Mouse (Mus musculus): ENCODE measurements around the gene Dnajb12. TPM values are rescaled to one million over a fixed set of nuclear protein-coding genes. Genes with fewer than 3 reads are reported as not detected.
"Not testable (repeated sequence)": the region's sequence is repeated elsewhere in the genome, so short reads cannot be mapped to it uniquely, and the experiment has no call there.

Dnajb12 gene
- polyA plus RNA-seq, 1 experiment, result 20.5 TPM

DNA sequence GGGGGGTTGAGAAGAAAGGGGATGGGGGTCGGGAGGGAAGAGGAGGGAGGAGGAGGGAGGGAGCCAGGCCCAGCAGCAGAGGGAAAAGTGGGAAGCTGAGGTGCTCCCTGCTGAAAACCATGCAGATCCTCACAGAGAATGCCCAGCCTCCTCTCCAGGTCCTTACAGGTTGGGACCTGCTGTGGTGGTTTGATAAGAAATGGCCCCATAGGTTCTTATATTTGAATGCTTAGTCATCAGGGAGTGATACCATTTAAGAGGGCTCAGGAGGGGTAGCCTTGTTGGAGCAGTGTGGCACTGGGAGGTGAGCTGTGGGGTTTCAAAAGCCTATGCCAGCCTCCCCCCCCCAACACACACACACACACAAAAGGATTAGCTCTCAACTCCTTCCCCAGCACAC, 4.0 kb upstream of the Dnajb12 start:
- Histone ChIP-seq H3K4me3 (replicated peaks; ENCODE audit: control insufficient read depth, low read depth, low read length) (peak overlapping the region; percentile 58), H3K4me1 (ENCODE audit: control insufficient read depth, insufficient read depth, low read length) (no peaks in the 10 kb centered on the region; the same call in 1 of the 2 replicates), H3K27ac (ENCODE audit: control insufficient read depth, insufficient read depth, low read depth, low read length, poor library complexity) (peak overlapping the region; percentile 91)
- 38% methylated on average over 1 of the region's 1 CpGs for WGBS
- TF ChIP-seq POLR2A (IDR thresholded peaks at IDR 0.05; ENCODE audit: borderline replicate concordance, control insufficient read depth, low read depth, low read length) (no peak), CTCF (IDR thresholded peaks at IDR 0.05; ENCODE audit: control insufficient read depth, insufficient read depth, low read length) (no peak)

DNA sequence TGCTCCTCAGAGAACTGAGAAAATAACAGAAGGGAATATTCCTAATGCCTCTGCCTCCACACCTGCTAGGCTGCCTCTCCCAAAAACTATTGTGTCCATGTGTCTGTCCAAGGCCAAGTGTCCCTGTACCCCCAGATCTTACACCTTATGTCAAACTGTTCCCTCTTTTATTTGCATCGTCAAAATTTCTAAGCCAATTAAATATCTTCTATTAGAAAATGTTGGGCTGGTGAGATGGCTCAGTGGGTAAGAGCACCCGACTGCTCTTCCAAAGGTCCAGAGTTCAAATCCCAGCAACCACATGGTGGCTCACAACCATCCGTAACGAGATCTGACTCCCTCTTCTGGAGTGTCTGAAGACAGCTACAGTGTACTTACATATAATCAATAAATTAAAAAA, 2.7 kb upstream of the Dnajb12 start:
- H3K4me1 ChIP-seq (ENCODE audit: control insufficient read depth, insufficient read depth, low read length); H3K27ac ChIP-seq (ENCODE audit: control insufficient read depth, insufficient read depth, low read depth, low read length, poor library complexity); H3K4me3 ChIP-seq (replicated peaks; ENCODE audit: control insufficient read depth, low read depth, low read length): not testable (repeated sequence)
- WGBS, result 90% methylated on average over 4 of the region's 4 CpGs

DNA sequence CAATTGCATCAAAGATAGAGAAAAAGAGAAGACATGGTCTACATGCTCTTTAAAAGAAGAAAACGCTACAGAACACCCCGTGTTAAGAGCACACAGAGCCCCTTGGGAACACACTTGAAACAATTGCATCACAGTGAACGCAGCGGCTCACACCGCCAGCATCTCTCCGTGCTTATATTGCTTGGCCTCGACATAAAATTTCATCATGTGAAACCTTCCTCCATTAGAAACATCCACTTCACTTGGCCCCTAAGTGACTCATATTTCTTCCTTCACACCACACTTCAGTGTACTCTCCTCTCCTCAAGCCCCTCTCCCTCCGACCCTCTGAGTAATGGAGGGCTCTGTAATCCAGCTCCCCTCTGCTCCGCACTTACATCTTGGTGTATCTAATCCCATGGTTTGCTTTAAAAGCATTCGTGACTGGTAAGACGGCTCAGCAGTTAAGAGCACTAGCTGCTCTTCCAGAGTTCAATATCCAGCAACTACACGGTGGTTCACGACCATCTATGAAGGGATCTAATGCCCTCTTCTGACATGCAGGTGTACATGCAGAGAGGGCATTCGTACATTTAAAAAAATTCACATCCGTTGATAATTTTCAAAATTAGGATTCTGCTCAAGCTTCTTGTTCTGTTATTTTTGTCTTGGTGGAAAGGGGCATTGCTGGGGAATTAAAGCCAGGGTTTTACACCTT, 1.8 kb upstream of the Dnajb12 start:
- Histone ChIP-seq H3K4me1 (ENCODE audit: control insufficient read depth, insufficient read depth, low read length) (peaks cover 1% of the 10 kb centered on the region), H3K4me3 (replicated peaks; ENCODE audit: control insufficient read depth, low read depth, low read length) (no peak overlapping the region), H3K27ac (ENCODE audit: control insufficient read depth, insufficient read depth, low read depth, low read length, poor library complexity) (no peak overlapping the region)
- no peak for TF ChIP-seq POLR2A (IDR thresholded peaks at IDR 0.05; ENCODE audit: borderline replicate concordance, control insufficient read depth, low read depth, low read length)
- no peak for TF ChIP-seq CTCF (IDR thresholded peaks at IDR 0.05; ENCODE audit: control insufficient read depth, insufficient read depth, low read length)
- WGBS, result 64% methylated on average over 15 of the region's 15 CpGs

GRCm38 (mm10) chr10:59878823-59879222, 533 bp upstream of the Dnajb12 start:
- WGBS, result 11% methylated on average over 5 of the region's 5 CpGs
- TF ChIP-seq CTCF (IDR thresholded peaks at IDR 0.05; ENCODE audit: control insufficient read depth, insufficient read depth, low read length) (no peak), POLR2A (IDR thresholded peaks at IDR 0.05; ENCODE audit: borderline replicate concordance, control insufficient read depth, low read depth, low read length) (no peak)
- Histone ChIP-seq H3K4me3 (replicated peaks; ENCODE audit: control insufficient read depth, low read depth, low read length) (peak overlapping the region; percentile 87), H3K4me1 (ENCODE audit: control insufficient read depth, insufficient read depth, low read length) (peaks cover 1% of the 10 kb centered on the region), H3K27ac (ENCODE audit: control insufficient read depth, insufficient read depth, low read depth, low read length, poor library complexity) (peak overlapping the region; percentile 99; the same call in 1 of the 2 replicates)

DNA sequence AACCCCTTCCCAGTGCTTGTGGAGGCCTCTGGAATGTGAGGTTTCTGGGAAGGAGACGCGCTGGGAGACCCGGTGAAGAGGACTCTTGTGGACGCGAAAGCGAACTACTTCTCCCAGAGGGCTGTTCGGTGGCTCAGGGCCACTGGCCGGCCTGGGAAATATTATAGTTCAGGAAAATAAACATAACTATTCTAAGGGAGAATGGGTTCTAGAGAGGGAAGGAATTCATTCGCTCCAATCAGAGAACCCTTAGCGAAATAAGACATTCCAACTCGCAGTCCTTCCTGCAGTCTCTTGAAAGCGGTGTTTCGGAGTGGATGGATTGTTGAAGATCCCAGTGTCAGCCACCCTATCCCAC, 652 bp downstream of the Dnajb12 start:
- H3K4me3 ChIP-seq (replicated peaks; ENCODE audit: control insufficient read depth, low read depth, low read length), result peak overlapping the region; percentile 87
- 1% methylated on average over 13 of the region's 13 CpGs for WGBS
- no peak for TF ChIP-seq CTCF (IDR thresholded peaks at IDR 0.05; ENCODE audit: control insufficient read depth, insufficient read depth, low read length)
- no peak for TF ChIP-seq POLR2A (IDR thresholded peaks at IDR 0.05; ENCODE audit: borderline replicate concordance, control insufficient read depth, low read depth, low read length)
- peaks cover 2% of the 10 kb centered on the region for H3K4me1 ChIP-seq (ENCODE audit: control insufficient read depth, insufficient read depth, low read length)
- peak overlapping the region; percentile 99 for H3K27ac ChIP-seq (ENCODE audit: control insufficient read depth, insufficient read depth, low read depth, low read length, poor library complexity)

- Histone ChIP-seq H3K4me3 (replicated peaks; ENCODE audit: control insufficient read depth, low read depth, low read length) (peak overlapping the region; percentile 49), H3K27ac (ENCODE audit: control insufficient read depth, insufficient read depth, low read depth, low read length, poor library complexity) (no peak overlapping the region; the same call in 1 of the 2 replicates), H3K4me1 (ENCODE audit: control insufficient read depth, insufficient read depth, low read length) (peaks cover 8% of the 10 kb centered on the region)
- TF ChIP-seq POLR2A (IDR thresholded peaks at IDR 0.05; ENCODE audit: borderline replicate concordance, control insufficient read depth, low read depth, low read length) (no peak), CTCF (IDR thresholded peaks at IDR 0.05; ENCODE audit: control insufficient read depth, insufficient read depth, low read length) (no peak)
- 48% methylated on average over 7 of the region's 7 CpGs for WGBS
Observed at GRCm38 (mm10) chr10:59880837-59881236, 1.5 kb downstream of the Dnajb12 start.

DNA sequence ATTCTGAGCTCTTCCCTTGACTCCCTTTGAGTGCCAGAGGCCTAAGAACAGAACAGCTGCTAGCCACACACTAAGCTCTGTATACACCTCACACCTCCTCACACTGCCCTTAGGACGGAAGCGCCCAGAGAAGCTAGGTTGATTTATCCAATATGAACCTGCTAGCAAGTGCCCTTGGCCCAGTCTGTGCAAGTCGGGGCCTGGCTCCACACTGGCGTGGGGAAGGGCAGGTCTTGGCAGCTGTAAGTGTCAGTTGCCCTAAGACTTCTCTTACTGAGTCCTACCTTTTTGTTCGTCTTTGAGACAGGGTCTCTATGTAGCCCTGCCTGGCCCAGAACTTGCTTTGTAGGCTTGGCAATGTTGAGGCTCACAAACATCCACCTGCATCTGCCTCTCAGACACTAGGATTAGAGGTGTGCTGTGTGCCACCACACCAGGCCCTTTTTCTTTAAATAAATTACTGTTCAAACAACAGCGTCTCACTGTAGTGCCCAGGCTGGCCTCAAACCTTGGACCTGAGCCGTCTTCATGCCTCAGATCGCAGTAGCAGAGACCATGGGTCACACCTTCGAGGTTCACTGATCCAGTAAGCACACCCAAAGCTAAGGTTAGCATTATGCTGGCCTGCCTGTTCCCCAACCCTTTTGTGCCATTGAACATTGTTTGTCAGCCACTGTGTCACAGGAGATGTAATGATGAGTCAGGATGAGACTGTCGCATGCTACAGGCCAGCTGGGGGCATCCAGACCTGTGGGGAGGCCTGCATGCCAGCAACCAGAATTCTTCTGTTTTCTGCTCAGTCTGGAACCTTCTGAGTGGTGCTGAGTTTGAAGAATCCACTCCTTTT, 5.2 kb downstream of the Dnajb12 start:
- Histone ChIP-seq H3K27ac (ENCODE audit: control insufficient read depth, insufficient read depth, low read depth, low read length, poor library complexity) (no peak overlapping the region), H3K4me1 (ENCODE audit: control insufficient read depth, insufficient read depth, low read length) (peaks cover 13% of the 10 kb centered on the region), H3K4me3 (replicated peaks; ENCODE audit: control insufficient read depth, low read depth, low read length) (no peak overlapping the region)
- TF ChIP-seq POLR2A (IDR thresholded peaks at IDR 0.05; ENCODE audit: borderline replicate concordance, control insufficient read depth, low read depth, low read length), result no peak
- 87% methylated on average over 10 of the region's 10 CpGs for WGBS

GRCm38 (mm10) chr10:59885174-59886080, 6.1 kb downstream of the Dnajb12 start:
- 42% methylated on average over 14 of the region's 14 CpGs for WGBS
- Histone ChIP-seq H3K4me1 (ENCODE audit: control insufficient read depth, insufficient read depth, low read length) (peaks cover 13% of the 10 kb centered on the region), H3K4me3 (replicated peaks; ENCODE audit: control insufficient read depth, low read depth, low read length) (no peak overlapping the region), H3K27ac (ENCODE audit: control insufficient read depth, insufficient read depth, low read depth, low read length, poor library complexity) (peak overlapping the region; percentile 1; the same call in 1 of the 2 replicates)
- no peak for TF ChIP-seq POLR2A (IDR thresholded peaks at IDR 0.05; ENCODE audit: borderline replicate concordance, control insufficient read depth, low read depth, low read length)
- no peak for TF ChIP-seq CTCF (IDR thresholded peaks at IDR 0.05; ENCODE audit: control insufficient read depth, insufficient read depth, low read length)
